Mouse (Mus musculus): ENCODE data around the gene Rtp3. TPM values are rescaled to one million over a fixed set of nuclear protein-coding genes. Genes with fewer than 3 reads are reported as not detected.

Rtp3 gene
- polyA plus RNA-seq, 1 experiment from 2014 or later = 1.7 TPM

GRCm38 (mm10) chr9:111012041-111012440 is 21.7 kb upstream of the Rtp3 start:
- WGBS = 61% methylated on average over 3 of the region's 3 CpGs
- H3K27me3 ChIP-seq (replicated peaks; ENCODE audit: insufficient read depth, low read length) = no peaks in the 10 kb centered on the region
- peak; percentile 42 for DNase-seq (ENCODE audit: low spot score)
- H3K9me3 ChIP-seq (ENCODE audit: low read length) = no peaks in the 10 kb centered on the region
- H3K36me3 ChIP-seq (ENCODE audit: insufficient read depth, low read length) = no peaks in the 10 kb centered on the region
- H3K9ac ChIP-seq (replicated peaks; ENCODE audit: low read depth) = no peak overlapping the region
- TF ChIP-seq CTCF (IDR thresholded peaks at IDR 0.05) (no peak), EP300 (IDR thresholded peaks at IDR 0.05) (peak; percentile 31; the same call in 1 of the 2 replicates)
- ATAC-seq = peak; percentile 77
- H3K4me3 ChIP-seq (ENCODE audit: low read depth, low read length) = no peak overlapping the region
- H3K27ac ChIP-seq (ENCODE audit: low read length) = peak overlapping the region; percentile 58; the same call in 1 of the 2 replicates
- no peak overlapping the region for H3K4me2 ChIP-seq (replicated peaks; ENCODE audit: low read depth, low read length)
- H3K4me1 ChIP-seq (ENCODE audit: insufficient read depth, low read depth, low read length) = no peaks in the 10 kb centered on the region; the same call in 1 of the 2 replicates

GRCm38 (mm10) chr9:111011550-111011949 is 21.2 kb upstream of the Rtp3 start:
- no peak overlapping the region for H3K4me2 ChIP-seq (replicated peaks; ENCODE audit: low read depth, low read length)
- no peak overlapping the region for H3K4me3 ChIP-seq (ENCODE audit: low read depth, low read length)
- no peak overlapping the region for H3K9ac ChIP-seq (replicated peaks; ENCODE audit: low read depth)
- no peaks in the 10 kb centered on the region for H3K36me3 ChIP-seq (ENCODE audit: insufficient read depth, low read length)
- no peaks in the 10 kb centered on the region; the same call in 1 of the 2 replicates for H3K4me1 ChIP-seq (ENCODE audit: insufficient read depth, low read depth, low read length)
- ATAC-seq = peak; percentile 71
- peak overlapping the region; percentile 58; the same call in 1 of the 2 replicates for H3K27ac ChIP-seq (ENCODE audit: low read length)
- no peaks in the 10 kb centered on the region for H3K27me3 ChIP-seq (replicated peaks; ENCODE audit: insufficient read depth, low read length)
- H3K9me3 ChIP-seq (ENCODE audit: low read length) = no peaks in the 10 kb centered on the region
- peak; percentile 26 for DNase-seq (ENCODE audit: low spot score)
- 55% methylated on average over 8 of the region's 9 CpGs for WGBS
- no peak for TF ChIP-seq CTCF (IDR thresholded peaks at IDR 0.05)
- no peak for TF ChIP-seq EP300 (IDR thresholded peaks at IDR 0.05)

- DNase-seq (ENCODE audit: low spot score) (no peak), ATAC-seq (no peak)
- Histone ChIP-seq H3K4me3 (ENCODE audit: low read depth, low read length) (no peak overlapping the region), H3K27ac (ENCODE audit: low read length) (no peak overlapping the region), H3K36me3 (ENCODE audit: insufficient read depth, low read length) (no peaks in the 10 kb centered on the region), H3K4me2 (replicated peaks; ENCODE audit: low read depth, low read length) (no peak overlapping the region), H3K9me3 (ENCODE audit: low read length) (no peaks in the 10 kb centered on the region), H3K4me1 (ENCODE audit: insufficient read depth, low read depth, low read length) (no peaks in the 10 kb centered on the region; the same call in 1 of the 2 replicates), H3K27me3 (replicated peaks; ENCODE audit: insufficient read depth, low read length) (no peaks in the 10 kb centered on the region), H3K9ac (replicated peaks; ENCODE audit: low read depth) (no peak overlapping the region)
- whole genome bisulfite sequencing = 42% methylated on average over 3 of the region's 3 CpGs
- TF ChIP-seq CTCF (IDR thresholded peaks at IDR 0.05) (no peak), EP300 (IDR thresholded peaks at IDR 0.05) (no peak)
These were observed 19.4 kb upstream of the Rtp3 start for GRCm38 (mm10) chr9:111009763-111010162.

DNA sequence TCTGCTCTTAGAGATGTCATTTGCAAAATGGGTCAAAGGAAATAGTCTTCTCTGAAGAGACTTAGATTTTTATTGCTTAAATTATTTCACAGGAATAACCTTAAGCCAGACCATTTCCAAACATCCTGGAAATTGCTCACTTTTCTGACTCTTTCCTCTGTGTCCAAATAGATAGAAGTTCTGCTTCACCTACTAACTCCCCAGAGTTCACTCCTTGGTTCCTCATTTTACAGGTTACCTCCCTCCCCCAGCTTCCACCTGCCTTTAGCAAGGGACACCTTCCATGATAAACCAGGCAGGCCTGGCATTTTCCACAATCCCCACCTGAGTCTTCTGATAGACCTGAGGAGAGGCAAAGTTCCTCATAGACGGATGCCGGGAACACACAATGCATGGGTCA is 16.2 kb upstream of the Rtp3 start:
- ATAC-seq (no peak), DNase-seq (ENCODE audit: low spot score) (no peak)
- WGBS = 92% methylated on average over 2 of the region's 2 CpGs
- Histone ChIP-seq H3K4me3 (ENCODE audit: low read depth, low read length) (no peak overlapping the region), H3K9me3 (ENCODE audit: low read length) (no peaks in the 10 kb centered on the region), H3K4me1 (ENCODE audit: insufficient read depth, low read depth, low read length) (no peaks in the 10 kb centered on the region; the same call in 1 of the 2 replicates), H3K9ac (replicated peaks; ENCODE audit: low read depth) (no peak overlapping the region), H3K36me3 (ENCODE audit: insufficient read depth, low read length) (no peaks in the 10 kb centered on the region), H3K27me3 (replicated peaks; ENCODE audit: insufficient read depth, low read length) (no peaks in the 10 kb centered on the region), H3K4me2 (replicated peaks; ENCODE audit: low read depth, low read length) (no peak overlapping the region), H3K27ac (ENCODE audit: low read length) (no peak overlapping the region)
- TF ChIP-seq CTCF (IDR thresholded peaks at IDR 0.05) (no peak), EP300 (IDR thresholded peaks at IDR 0.05) (no peak)

DNA sequence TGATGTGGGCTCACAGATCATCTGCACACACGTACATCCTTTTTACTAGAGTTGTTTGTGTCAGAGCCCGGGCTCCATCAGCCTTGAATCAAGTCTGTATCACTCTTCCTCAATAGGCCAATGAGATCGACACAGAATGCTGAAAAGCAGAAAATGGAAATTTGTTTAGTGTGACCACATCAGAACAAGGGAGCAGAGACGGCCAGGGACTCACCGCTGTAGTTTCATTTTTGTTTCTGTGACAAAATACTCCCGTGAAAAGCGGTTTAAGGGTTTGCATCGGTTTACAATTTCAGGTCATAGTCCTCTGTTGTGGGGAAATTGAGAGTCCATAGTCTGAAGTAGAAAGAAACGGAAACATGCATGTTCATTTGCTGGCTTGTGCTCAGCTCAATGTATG is 12.9 kb upstream of the Rtp3 start:
- ATAC-seq (no peak), DNase-seq (ENCODE audit: low spot score) (no peak)
- 85% methylated on average over 9 of the region's 9 CpGs for WGBS
- H3K36me3 ChIP-seq (ENCODE audit: insufficient read depth, low read length) = no peaks in the 10 kb centered on the region
- no peak overlapping the region for H3K4me3 ChIP-seq (ENCODE audit: low read depth, low read length)
- no peak overlapping the region for H3K9ac ChIP-seq (replicated peaks; ENCODE audit: low read depth)
- no peak for TF ChIP-seq EP300 (IDR thresholded peaks at IDR 0.05)
- TF ChIP-seq CTCF (IDR thresholded peaks at IDR 0.05) = no peak
- H3K27me3 ChIP-seq (replicated peaks; ENCODE audit: insufficient read depth, low read length) = no peaks in the 10 kb centered on the region
- H3K27ac ChIP-seq (ENCODE audit: low read length) = no peak overlapping the region
- H3K4me2 ChIP-seq (replicated peaks; ENCODE audit: low read depth, low read length) = no peak overlapping the region
- 0 out of 2 replicates have a peak, but pooled peaks cover 3% of the 10 kb centered on the region for H3K4me1 ChIP-seq (ENCODE audit: insufficient read depth, low read depth, low read length)
- no peaks in the 10 kb centered on the region for H3K9me3 ChIP-seq (ENCODE audit: low read length)

DNA sequence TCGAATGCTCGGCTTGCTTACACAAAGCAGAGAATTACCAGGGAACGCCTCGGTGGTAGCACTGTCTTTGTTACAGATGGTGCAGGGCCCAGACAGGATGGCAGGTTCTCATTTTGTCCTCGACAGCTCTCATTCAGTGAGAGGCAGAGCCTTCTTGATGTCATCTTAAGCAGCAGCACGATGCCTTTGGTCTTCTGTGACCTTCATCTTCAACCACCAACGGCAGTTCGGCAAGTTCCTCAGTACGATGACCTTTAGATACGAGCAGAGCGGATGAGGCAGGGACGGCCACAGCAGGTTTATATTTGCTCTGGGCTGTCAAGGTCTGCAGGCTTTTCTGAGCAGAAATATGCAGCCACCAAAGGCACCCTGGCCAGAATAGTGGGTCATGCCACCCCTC is 11.2 kb upstream of the Rtp3 start:
- Histone ChIP-seq H3K9ac (replicated peaks; ENCODE audit: low read depth) (no peak overlapping the region), H3K9me3 (ENCODE audit: low read length) (no peaks in the 10 kb centered on the region), H3K27me3 (replicated peaks; ENCODE audit: insufficient read depth, low read length) (no peaks in the 10 kb centered on the region), H3K4me3 (ENCODE audit: low read depth, low read length) (no peak overlapping the region), H3K4me1 (ENCODE audit: insufficient read depth, low read depth, low read length) (0 out of 2 replicates have a peak, but pooled peaks cover 3% of the 10 kb centered on the region), H3K27ac (ENCODE audit: low read length) (no peak overlapping the region), H3K4me2 (replicated peaks; ENCODE audit: low read depth, low read length) (no peak overlapping the region), H3K36me3 (ENCODE audit: insufficient read depth, low read length) (no peaks in the 10 kb centered on the region)
- TF ChIP-seq CTCF (IDR thresholded peaks at IDR 0.05) (no peak), EP300 (IDR thresholded peaks at IDR 0.05) (no peak)
- DNase-seq (ENCODE audit: low spot score) = no peak
- 72% methylated on average over 12 of the region's 12 CpGs for WGBS
- ATAC-seq = no peak

DNA sequence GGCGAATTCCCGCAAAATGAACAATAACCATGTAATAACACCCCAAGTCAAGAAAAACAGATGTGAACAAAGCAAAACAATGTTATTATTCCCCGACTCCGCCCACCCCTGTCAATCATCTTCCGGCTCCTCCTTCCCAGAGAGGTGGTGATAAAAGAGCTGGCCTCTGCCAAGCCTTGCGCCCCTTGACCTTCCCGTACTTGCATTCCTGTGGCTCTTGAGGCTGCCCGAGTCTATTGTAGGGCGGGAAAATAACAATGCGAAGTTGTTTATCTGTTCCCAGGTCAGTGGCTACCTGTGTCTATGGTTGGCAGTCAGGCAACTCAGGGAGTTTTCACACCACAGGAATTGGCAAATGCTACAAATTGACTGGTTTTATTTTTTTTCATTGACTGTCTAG is 9.5 kb upstream of the Rtp3 start:
- DNase-seq (ENCODE audit: low spot score) (peak; percentile 80), ATAC-seq (peak; percentile 73)
- no peak overlapping the region for H3K4me2 ChIP-seq (replicated peaks; ENCODE audit: low read depth, low read length)
- no peaks in the 10 kb centered on the region for H3K36me3 ChIP-seq (ENCODE audit: insufficient read depth, low read length)
- peak overlapping the region; percentile 72 for H3K27ac ChIP-seq (ENCODE audit: low read length)
- TF ChIP-seq EP300 (IDR thresholded peaks at IDR 0.05) = peak; percentile 59
- no peak for TF ChIP-seq CTCF (IDR thresholded peaks at IDR 0.05)
- 0 out of 2 replicates have a peak, but pooled peaks cover 5% of the 10 kb centered on the region for H3K4me1 ChIP-seq (ENCODE audit: insufficient read depth, low read depth, low read length)
- H3K27me3 ChIP-seq (replicated peaks; ENCODE audit: insufficient read depth, low read length) = no peaks in the 10 kb centered on the region
- H3K9me3 ChIP-seq (ENCODE audit: low read length) = no peaks in the 10 kb centered on the region
- H3K4me3 ChIP-seq (ENCODE audit: low read depth, low read length) = no peak overlapping the region
- H3K9ac ChIP-seq (replicated peaks; ENCODE audit: low read depth) = no peak overlapping the region
- 48% methylated on average over 10 of the region's 10 CpGs for WGBS

Measured in lung, postnatal 0 days (tissue).